Mouse (Mus musculus): ENCODE results near the gene Pou2f1. TPM values are rescaled to one million over a fixed set of nuclear protein-coding genes. Genes with fewer than 3 reads are reported as not detected.
A peak's percentile ranks its signal among the peaks of the same experiment; 100 is the strongest.

The Pou2f1 gene
- total RNA-seq (2012; rRNA removed) (4.6 and 6.8 TPM in 2 replicates), polyA plus RNA-seq (2012; ENCODE audit: insufficient read depth in 1 of 2, insufficient read length in 2 of 2, low read depth in 1 of 2, low replicate concordance in 2 of 2, missing spikeins in 1 of 2) (10 to 100 TPM in 1 of 2 experiments, not detected in 1; 10.2 TPM)

- TF ChIP-seq NELFE (IDR thresholded peaks at IDR 0.05; ENCODE audit: low read depth, low read length) (peak; percentile 45), TBP (IDR thresholded peaks at IDR 0.05; ENCODE audit: low read depth, low read length) (peak; percentile 69), SIN3A (IDR thresholded peaks at IDR 0.05; ENCODE audit: low read length) (peak; percentile 89), MAFK (IDR thresholded peaks at IDR 0.05; ENCODE audit: borderline replicate concordance, low read depth, low read length) (no peak), CHD1 (IDR thresholded peaks at IDR 0.05; ENCODE audit: low read depth, low read length) (no peak), CTCF (IDR thresholded peaks at IDR 0.05 in 2 of 3, conservative IDR thresholded peaks at IDR 0.05 in 1 of 3; ENCODE audit: control insufficient read depth in 1 of 3, insufficient read depth in 1 of 3, low read depth in 2 of 3, low read length in 3 of 3, poor library complexity in 1 of 3, severe bottlenecking in 1 of 3) (peak in 2 of 3 experiments; percentile 77 to 89; a peak in 5 of 6 replicates), USF1 (IDR thresholded peaks at IDR 0.05; ENCODE audit: low read depth, low read length) (0 out of 2 replicates have a peak, but pooled peaks have one; percentile 28), GABPA (IDR thresholded peaks at IDR 0.05; ENCODE audit: low read depth, low read length) (no peak), GATA1 (IDR thresholded peaks at IDR 0.05; ENCODE audit: low read depth, low read length) (no peak), ZC3H11A (IDR thresholded peaks at IDR 0.05; ENCODE audit: low read depth, low read length) (peak; percentile 54), MXI1 (IDR thresholded peaks at IDR 0.05; ENCODE audit: low read depth, low read length) (no peak), USF2 (IDR thresholded peaks at IDR 0.05; ENCODE audit: borderline replicate concordance in 1 of 2, insufficient read depth in 1 of 2, low read depth in 1 of 2, low read length in 2 of 2) (no peak), POLR2A (IDR thresholded peaks at IDR 0.05; ENCODE audit: control insufficient read depth in 1 of 2, insufficient read depth in 1 of 2, low read depth in 1 of 2, low read length in 2 of 2, poor library complexity in 1 of 2) (peak; percentile 43 to 66; a peak in 1 of 4 replicates), ZNF384 (IDR thresholded peaks at IDR 0.05; ENCODE audit: low read depth, low read length) (peak; percentile 96), ELF1 (IDR thresholded peaks at IDR 0.05; ENCODE audit: low read depth, low read length) (peak; percentile 60), ZMIZ1 (IDR thresholded peaks at IDR 0.05; ENCODE audit: low read depth, low read length) (no peak), HCFC1 (IDR thresholded peaks at IDR 0.05; ENCODE audit: low read depth, low read length) (peak; percentile 72), UBTF (IDR thresholded peaks at IDR 0.05; ENCODE audit: borderline replicate concordance, insufficient read depth, low read depth, low read length) (no peak), KAT2A (conservative IDR thresholded peaks at IDR 0.05; ENCODE audit: low read depth, low read length) (peak; percentile 30; the same call in 1 of the 2 replicates), ETS1 (IDR thresholded peaks at IDR 0.05; ENCODE audit: low read depth, low read length) (peak; percentile 48), SMC3 (IDR thresholded peaks at IDR 0.05; ENCODE audit: low read depth, low read length) (peak; percentile 73), NRF1 (IDR thresholded peaks at IDR 0.05; ENCODE audit: insufficient read depth, low read depth, low read length, poor library complexity, severe bottlenecking) (no peak; the same call in 1 of the 2 replicates), EP300 (IDR thresholded peaks at IDR 0.05; ENCODE audit: low read depth in 1 of 2, low read length in 2 of 2) (peak in 1 of 2 experiments; percentile 48; a peak in 1 of 4 replicates), RAD21 (IDR thresholded peaks at IDR 0.05; ENCODE audit: low read depth, low read length) (peak; percentile 52), CHD2 (IDR thresholded peaks at IDR 0.05; ENCODE audit: low read length) (no peak; the same call in 1 of the 2 replicates), RCOR1 (IDR thresholded peaks at IDR 0.05; ENCODE audit: low read depth, low read length) (no peak; the same call in 1 of the 2 replicates), MAZ (IDR thresholded peaks at IDR 0.05; ENCODE audit: low read depth, low read length) (peak; percentile 99), TCF12 (IDR thresholded peaks at IDR 0.05; ENCODE audit: low read depth, low read length) (peak; percentile 13; the same call in 1 of the 2 replicates), MYC (IDR thresholded peaks at IDR 0.05; ENCODE audit: low read depth, low read length) (peak; percentile 49), POLR2AphosphoS2 (IDR thresholded peaks at IDR 0.05; ENCODE audit: low read length) (peak; percentile 58; the same call in 1 of the 2 replicates), MYB (IDR thresholded peaks at IDR 0.05; ENCODE audit: low read depth, low read length) (no peak), MEF2A (IDR thresholded peaks at IDR 0.05; ENCODE audit: extremely low read depth, insufficient replicate concordance, low read depth, low read length, poor library complexity, severe bottlenecking) (0 out of 2 replicates have a peak, but pooled peaks have one; percentile 7), E2F4 (IDR thresholded peaks at IDR 0.05; ENCODE audit: borderline replicate concordance, low read depth, low read length) (peak; percentile 42; the same call in 1 of the 2 replicates)
- peak; percentile 98 for DNase-seq (ENCODE audit: low read depth, low spot score)
- Histone ChIP-seq H3K79me2 (ENCODE audit: control insufficient read depth, insufficient read depth, low read length, poor library complexity) (peaks cover 20% of the 10 kb centered on the region), H3K4me1 (ENCODE audit: control insufficient read depth in 1 of 2, insufficient read depth in 2 of 2, low read length in 2 of 2) (peaks cover 0 to 5% of the 10 kb centered on the region in 2 experiments; a peak in 2 of 4 replicates), H3K9ac (ENCODE audit: control insufficient read depth, low read depth, low read length, poor library complexity, severe bottlenecking) (peak within 1 kb of the TSS; percentile 87), H3K4me3 (ENCODE audit: control insufficient read depth in 1 of 2, insufficient read depth in 1 of 2, low read depth in 2 of 2, low read length in 2 of 2) (peak within 1 kb of the TSS; percentile 81 to 97), H3K36me3 (ENCODE audit: control insufficient read depth in 1 of 2, insufficient read depth in 2 of 2, low read length in 2 of 2) (peaks cover 0 to 10% of the 10 kb centered on the region in 2 experiments; a peak in 2 of 4 replicates), H3K9me3 (replicated peaks; ENCODE audit: insufficient read depth, low read length) (no peaks in the 10 kb centered on the region), H3K27me3 (ENCODE audit: control insufficient read depth in 1 of 2, insufficient read depth in 2 of 2, low read length in 2 of 2) (no peaks in the 10 kb centered on the region), H3K27ac (ENCODE audit: control insufficient read depth, low read depth, low read length) (peak within 1 kb of the TSS; percentile 93)
Measured at GRCm38 (mm10) chr1:166002520-166003155, at the start of gene Pou2f1. TSS of gene Pou2f1 (minus strand) at chr1:166002678.

All from MEL (cell line).